Mouse (Mus musculus) CD4-positive, CD25-positive, alpha-beta regulatory T cell (primary cell): Measurements from ENCODE around the gene Grin3a. TPM values are rescaled to one million over a fixed set of nuclear protein-coding genes. Genes with fewer than 3 reads are reported as not detected.

Experiments
- polyA plus RNA-seq: library from polyadenylated mRNA; unstranded; fragments of 100-300 nt; shearing (Covaris generic); gene quantifications from one replicate; pipeline ENCODE4 v1.2.1, GENCODE M21; 2017

Grin3a gene
- polyA plus RNA-seq: 0.10 TPM

DNA sequence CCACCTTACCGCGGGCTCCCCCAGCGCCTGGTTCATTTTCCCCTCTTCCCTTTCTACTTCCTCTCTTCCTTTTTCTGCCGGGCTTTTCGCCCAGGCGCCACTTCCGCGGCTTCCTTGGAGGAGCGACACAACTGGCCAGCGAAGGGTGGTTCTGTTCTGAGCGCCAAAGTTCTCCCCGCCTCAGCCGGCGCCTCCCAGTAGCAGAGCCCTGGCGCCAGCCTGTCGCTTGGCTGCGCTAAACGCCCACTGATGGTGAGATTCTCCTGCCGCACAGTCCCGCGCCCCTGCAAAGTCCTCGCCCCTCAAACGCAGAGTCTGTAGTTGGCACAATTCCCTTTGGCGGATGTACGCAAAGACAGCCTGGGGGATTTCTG, at the start of gene Grin3a:
Gene Grin3a (minus strand): TSS at position 133 of the 374 bp plus-strand sequence.

DNA sequence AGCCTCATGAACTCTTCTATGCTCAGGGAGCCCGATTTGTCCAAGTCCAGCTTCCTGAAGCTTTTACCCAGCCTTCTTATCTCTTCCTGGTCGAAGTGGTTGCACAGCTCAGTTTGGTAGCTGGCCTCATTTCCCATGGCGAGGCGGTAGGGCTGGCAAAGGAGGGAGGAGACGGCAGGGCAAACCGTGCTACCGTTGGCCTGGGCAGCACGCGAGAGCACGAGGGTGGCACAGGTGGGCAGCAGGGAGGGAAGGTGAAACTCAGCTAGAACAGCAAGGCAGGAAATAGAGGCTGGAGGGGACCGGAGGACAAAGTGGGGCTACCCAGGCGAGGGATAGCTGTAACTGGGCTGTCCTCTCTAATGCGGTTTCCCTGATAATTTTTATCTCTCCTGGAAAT, 163.7 kb downstream of the Grin3a start, which contains the start of gene Ppp3r2:
Gene Ppp3r2 (minus strand): TSS at position 213 of the 400 bp plus-strand sequence.

DNA sequence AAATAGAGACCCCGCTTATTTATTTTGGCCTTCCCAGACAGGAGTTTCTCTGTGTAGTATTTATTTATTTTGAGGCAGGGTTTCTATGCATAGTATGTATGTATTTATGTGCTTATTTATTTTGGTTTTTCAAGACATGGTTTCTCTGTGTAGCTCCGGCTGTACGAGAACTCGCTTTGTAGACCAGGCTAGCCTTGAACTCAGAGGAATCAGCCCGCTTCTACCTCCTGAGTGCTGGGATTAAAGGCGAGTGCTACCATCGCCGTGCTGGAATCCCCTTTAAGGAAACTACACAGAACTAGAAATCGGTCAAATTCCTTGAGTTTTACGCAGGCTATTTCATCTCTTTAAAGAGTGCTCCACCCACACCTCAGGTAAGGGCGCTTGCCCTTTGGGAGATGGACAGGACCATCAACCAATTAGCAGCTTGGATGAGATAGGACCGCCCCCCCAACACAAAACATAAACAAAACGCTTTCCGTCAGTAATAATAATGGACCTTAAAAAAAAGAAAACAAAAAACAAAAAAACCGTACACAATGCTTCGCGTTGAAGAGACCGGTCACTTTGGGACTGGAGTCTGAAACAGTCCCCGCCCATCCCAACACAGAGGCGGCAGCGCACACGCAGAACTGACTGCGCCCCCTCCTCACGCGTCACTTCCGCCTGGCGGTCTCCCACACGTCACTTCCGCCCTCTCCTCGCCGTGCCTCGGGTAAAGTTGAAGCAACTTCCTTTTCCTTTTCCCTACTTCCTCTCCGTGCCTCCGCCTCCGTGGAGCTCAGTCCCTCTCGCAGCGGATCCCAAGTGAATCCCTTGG, 214.0 kb downstream of the Grin3a start, which contains the start of gene Rnf20:
Gene Rnf20 (plus strand): TSS at position 688 of the 820 bp plus-strand sequence.

Other genes starting within 250 kb of the Grin3a start
- gene Tmem246, start 247.9 kb downstream of the Grin3a start, polyA plus RNA-seq: not detected
- gene Rnf20, start 213.7 kb downstream of the Grin3a start, polyA plus RNA-seq: 51.2 TPM
- not detected for gene Ppp3r2, start 163.7 kb downstream of the Grin3a start, polyA plus RNA-seq